Mouse (Mus musculus): Measurements from ENCODE around the gene Scamp5.

The Scamp5 gene

DNA sequence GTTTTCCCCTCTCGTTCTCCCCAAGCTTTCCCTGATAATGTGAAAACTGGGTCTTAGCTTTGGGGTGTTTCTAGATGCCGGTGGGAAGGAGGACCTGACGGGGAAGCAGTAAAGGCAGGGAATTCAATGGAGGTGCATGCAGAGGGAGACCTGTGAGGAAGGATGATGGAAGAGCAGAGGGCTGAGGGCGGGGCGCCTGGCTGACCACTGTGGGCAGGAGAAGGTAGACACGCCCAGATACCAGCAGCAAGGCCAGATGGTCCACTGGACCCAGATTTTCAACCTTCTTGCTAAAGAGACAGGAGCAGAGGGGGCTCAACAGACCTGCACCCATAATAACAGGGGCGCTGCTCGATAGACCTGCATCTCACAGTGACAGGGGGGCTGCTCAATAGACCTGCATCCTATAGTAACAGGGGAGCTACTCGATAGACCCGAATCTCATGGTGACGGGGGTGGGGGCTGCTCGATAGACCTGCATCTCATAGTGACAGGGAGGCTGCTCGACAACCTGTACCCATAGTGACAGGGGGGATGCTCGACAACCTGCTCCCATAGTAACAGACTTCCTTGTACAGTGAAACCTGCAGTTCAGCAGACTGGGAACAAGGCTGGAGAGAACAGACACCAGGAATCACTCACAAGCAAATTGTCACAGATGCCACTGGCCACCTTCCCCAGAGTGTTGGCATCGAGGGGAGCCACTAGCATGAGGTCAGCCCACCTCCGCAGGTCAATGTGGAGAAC lies 48.2 kb downstream of the Scamp5 start:
- WGBS, result 82% methylated on average over 16 of the region's 16 CpGs

DNA sequence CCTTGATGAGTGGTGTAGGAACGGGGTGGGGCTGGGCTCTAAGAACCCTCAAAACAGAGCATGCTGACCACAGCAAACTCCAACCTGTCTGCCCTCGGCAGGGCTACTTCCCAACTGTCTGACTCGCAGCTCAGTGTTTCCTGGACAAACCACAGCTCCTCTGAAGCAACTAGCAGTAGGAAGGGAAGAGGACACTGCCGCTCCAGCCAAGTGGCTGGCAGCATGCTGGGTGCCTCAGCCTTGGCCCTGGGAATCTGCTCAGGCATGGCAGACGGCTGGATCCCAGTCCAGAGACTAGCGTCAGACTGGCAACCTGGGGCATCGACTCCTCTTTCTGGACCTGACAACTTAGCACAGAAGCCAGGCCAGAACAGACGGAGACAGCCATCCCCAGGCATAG lies 50.5 kb downstream of the Scamp5 start:
- WGBS, result 71% methylated on average over 8 of the region's 8 CpGs

DNA sequence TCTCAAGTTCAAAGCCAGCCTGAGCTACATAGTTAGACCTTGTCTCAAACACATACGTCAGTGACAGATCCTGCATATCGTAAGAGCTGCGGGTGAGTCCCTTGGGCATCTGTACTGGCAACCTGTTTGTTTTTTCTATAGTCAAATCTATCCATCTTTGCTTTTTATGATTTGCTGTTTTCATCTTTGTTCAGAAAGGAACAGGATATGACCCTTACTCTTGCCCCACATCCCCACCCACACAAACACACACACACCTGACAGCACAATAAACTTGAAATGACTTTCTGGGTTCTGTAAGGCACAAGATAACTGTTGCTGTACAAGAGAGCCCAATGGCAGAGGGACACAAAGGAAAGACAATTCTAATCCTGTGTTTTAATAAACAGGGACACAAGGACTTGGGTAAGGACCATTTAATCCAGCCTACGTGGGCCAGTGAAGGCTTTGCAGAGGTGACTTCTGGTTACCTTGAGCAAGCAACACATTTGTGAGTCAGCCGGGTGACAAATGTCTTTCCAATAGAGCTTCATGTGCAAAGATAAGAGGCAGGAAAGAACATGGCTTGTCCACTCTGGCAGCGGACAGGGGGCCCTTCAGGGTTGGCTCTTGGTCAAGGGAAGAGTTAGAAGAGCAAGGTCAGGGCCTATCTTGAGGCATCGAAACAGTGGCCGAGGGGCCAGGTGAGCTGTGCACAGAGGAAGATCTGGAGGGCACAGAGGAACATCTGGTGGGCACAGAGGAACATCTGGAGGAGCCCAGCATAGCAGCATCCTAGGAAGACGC lies 60.5 kb downstream of the Scamp5 start:
- 92% methylated on average over 9 of the region's 9 CpGs for WGBS

DNA sequence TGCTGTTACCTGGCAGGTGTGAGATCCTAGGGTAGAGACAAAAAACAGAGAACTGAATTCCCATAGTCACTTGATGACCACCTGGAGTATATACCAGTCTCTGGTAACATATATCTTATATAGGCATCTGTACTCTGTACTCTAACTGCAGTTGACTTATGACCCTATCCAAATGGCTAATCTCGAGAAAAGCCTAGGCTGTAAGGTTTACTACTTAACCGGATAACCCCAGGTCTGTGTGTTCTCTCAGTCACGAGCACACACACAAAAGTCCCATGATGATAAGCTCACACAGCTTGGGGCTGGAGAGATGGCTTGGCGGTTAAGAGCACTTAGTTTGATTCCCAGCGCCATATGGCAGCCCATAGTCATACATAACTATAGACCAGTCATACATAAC lies 61.5 kb downstream of the Scamp5 start:
- 84% methylated on average over 5 of the region's 5 CpGs for WGBS

DNA sequence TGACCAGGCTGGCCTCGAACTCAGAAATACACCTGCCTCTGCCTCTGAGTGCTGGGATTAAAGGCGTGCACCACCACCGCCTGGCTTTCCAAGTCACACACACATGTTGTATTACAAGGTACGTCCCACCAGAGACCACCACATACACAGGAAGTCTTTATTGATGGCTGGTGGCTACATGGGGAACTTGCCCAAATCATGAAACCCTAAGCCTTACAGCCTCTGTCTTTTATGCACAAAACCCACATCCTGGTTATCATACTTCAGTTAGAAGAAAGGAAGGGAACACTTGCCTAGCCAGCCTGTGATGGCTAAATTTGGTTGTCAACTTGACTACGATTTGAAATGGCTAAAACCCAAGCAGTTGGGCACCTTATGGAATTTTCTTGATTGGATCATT lies 63.8 kb downstream of the Scamp5 start:
- WGBS, result 91% methylated on average over 5 of the region's 5 CpGs

DNA sequence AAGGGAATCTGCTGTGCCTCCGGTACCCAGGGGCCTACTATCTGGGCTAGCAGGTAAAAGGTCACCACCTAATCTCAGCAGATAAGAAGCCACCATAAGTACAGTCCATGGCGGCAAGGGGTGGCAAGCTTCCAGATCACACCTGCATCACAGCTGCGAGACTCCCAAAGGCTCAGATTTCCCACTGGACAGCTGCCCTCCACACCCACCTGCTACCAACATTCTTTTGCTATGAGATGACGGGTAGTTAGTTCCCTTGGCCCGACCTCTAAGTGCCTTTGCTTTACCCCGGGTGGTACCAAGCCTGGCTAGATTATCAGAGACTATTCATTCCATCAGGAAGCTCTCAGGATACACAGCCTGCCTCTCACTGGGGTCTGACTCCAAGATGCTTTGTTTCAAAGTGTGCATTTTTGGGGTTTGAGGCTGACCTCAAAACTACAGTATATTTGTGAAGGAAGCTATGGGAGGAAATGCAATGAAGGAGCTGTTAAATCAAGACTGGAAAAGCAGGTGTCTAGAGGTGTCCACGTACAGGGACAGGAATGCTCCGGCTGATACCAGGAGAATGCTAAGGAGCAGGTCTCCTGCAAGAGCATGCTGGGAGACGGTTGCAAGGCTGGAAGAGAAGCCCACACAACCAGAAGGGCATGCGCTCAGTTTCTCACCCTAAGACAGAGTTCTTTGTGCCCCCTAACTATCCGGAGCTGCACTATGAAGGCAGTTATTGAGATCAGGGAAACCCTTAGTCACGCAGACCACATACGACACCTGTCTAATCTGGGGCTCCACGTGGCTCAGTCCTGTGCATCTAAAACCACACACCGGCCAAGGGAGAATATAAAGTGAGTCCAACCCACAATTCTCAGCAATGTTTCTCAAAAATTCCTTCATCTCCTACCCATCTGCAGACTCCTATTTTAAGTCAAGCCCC lies 65.3 kb downstream of the Scamp5 start:
- 74% methylated on average over 15 of the region's 15 CpGs for WGBS

DNA sequence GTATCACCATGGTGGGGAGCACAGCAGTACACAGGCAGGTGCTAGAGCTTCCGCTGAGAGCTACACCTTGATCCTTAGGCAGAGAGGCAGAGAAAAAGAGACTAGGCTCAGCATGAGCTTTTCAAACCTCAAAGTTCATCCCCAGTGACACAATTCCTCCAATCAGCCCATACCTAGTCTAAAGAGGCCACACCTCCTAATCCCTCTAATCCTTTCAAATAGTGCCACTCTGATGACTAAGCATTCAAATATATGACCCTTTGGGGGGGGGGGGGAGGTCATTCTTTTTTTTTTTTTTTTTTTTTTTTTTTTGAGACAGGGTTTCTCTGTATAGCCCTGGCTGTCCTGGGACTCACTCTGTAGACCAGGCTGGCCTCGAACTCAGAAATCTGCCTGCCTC lies 69.1 kb downstream of the Scamp5 start:
- 98% methylated on average over 2 of the region's 2 CpGs for WGBS

DNA sequence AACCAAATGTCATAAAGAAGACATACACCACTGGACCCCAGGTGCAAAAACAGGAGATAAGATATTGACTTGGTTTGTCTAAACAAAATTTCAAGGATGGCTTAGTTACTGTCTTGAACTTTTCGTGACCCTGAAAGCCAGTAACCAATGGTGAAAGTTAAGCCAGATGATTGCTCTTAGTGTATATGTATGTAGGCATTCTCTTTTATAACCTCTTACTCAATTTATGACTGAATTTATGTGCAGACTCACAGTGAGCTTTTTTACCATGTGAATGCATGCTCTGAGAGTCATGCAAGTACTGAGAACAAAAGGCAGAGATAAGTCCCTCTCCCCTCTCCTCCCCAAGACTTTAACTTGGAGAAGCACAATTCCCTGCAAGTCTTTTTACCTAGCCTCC lies 75.0 kb downstream of the Scamp5 start:
- 98% methylated on average over 1 of the region's 1 CpGs for WGBS
